Mouse (Mus musculus): ENCODE data around the gene Rdh5.
A peak's percentile ranks its signal among the peaks of the same experiment; 100 is the strongest.

Rdh5 gene

GRCm38 (mm10) chr10:128929638-128930378 lies 7.1 kb upstream of the Rdh5 start:
- no peak for DNase-seq

- peak in 1 of 2 experiments; percentile 33 for DNase-seq
Measured at GRCm38 (mm10) chr10:128928356-128928755, 5.7 kb upstream of the Rdh5 start.

DNA sequence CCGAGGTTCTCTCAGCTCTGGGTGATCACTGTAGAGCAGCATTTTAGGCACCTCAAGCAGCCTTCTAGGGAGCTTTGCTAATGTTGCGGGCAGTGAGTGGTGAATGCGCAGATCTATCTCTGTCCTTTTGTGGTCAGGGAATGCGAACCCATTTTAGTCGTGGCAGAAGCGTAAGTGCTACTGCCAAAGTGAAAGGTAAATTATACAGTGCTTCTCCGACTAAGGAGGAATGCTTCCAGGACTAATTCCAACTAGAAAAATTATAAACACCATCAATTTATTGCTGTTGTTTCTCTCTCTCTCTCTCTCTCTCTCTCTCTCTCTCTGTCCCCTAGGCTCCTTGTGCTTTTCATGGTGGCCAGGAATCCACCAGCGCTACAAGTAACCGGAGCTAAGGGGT lies 1.2 kb upstream of the Rdh5 start, which contains the start of gene Bloc1s1:
Bloc1s1 (minus strand) TSS at position 101 of the 400 bp plus-strand sequence.
- DNase-seq: no peak

DNA sequence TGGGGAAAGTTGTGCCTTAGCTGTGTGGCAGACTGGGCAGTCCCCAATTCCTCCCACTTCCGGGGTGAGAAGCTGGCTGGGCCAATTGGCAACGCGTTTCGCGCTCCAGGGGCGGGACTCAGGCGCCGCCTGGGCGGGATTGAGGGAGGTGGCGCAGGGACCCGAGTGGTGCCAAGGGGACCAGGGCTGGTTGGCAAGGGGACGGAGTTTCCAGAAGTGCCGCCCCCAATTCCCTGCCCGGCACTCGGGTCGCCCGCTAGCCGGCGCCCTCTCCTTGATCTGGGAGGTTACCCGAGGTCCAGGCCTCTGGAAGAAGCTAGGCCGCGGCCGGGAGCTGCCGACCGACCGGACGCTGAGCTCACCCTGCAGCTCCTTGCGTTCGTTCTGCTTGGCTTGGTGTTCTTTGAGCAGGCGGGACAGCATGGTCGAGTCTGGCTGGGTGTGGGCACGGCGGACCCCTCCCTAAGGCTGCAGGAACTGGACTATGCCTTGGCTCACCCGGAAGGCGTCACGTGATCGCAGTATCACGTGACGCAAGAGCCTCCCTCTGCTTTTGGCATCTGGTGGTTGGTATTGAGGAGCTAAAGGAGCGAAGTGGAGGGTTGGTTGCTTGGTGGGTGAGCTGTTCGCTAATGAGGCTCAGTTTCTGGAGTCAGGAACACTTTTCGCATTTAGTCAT lies 464 bp upstream of the Rdh5 start:
- DNase-seq: peak; percentile 90 to 94

DNA sequence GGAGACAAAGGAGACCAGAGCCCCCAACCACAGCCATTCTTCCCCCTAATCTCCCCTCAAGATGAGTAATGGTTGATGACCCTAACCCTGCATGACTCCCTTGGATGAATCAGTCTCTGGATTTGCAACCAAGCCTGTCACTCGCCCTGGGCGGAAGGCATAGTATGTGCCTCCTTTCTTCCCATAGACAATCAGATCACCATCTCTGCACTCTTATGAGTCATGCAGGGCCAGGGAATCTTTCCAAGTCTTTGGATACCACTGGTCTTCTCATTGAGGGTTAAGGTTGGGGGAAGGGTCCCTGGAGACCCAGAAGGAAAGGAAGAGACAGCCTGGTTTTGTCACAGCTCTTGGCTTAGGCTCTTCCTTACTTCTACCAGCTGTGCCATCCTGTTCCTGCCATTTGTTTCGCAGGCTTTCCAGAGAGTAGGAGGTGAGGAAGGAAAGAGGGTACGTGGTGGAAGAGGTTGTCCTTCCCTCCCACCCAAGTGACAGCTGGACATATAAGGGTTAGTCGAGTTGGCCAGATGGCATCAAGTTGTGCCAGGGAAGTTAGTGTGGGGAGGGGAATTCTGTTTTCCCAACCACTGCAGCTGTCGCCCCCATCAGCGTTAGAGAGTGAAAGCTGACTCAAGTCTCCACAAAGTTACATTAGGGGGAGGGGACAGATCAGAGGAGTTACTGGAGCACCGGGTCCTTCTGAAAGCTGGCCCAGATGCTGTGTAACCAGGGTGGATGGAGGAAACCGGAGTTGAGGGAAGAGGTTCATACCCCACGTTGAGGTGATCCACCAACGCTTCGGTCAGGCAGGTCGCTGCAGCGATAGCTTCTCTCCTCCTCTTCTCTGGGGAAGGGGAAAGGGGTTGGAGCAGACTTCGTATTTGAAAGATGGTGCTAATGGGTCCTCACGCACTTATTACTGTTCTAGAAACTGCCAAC lies 536 bp downstream of the Rdh5 start:
- DNase-seq: no peak

- DNase-seq: no peak
Measured at GRCm38 (mm10) chr10:128921251-128921650, 1.4 kb downstream of the Rdh5 start.

GRCm38 (mm10) chr10:128920736-128921161 lies 1.9 kb downstream of the Rdh5 start:
- DNase-seq: no peak

DNA sequence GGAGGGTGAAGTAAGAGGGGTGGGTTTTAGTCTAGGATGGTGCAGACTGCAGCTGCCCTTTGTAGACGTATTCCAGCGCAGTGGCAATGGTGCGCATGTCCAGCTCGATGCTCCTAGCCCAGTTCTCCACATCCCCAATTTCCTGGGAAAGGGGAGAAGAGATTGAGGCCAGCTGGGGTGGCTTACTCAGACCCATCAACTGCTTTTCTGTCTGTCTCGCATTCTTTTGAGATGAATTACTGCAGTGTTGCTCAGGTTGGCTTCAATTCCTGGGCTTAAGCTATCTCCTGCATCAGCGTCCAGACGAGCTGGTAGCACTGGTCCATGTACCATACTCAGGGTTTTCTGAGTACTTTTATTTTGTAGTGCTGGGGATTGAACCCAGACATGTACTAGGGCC lies 2.7 kb downstream of the Rdh5 start:
- no peak for DNase-seq

DNA sequence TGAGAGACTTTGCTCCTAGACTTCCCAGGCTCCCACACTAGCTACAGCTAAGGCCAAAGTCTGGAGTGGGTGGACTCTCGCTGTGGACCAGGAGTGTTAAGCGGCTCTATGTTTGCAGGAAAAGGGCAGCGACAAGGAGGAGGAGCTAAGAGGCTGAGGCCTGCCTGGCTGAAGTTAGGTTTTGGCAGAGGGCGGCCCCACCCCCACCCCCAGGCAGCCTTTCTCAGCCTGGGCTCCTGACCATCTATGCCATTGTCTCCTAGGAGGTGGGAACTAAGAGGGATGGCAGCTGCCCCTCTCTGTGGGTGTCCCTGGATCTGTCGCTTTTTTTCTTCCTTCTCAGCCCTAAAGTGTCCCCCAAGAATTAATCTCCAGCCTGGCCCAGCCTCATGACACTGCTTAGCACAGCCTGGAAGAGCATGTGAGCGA lies 3.5 kb downstream of the Rdh5 start:
- DNase-seq: peak; percentile 47 to 56

DNA sequence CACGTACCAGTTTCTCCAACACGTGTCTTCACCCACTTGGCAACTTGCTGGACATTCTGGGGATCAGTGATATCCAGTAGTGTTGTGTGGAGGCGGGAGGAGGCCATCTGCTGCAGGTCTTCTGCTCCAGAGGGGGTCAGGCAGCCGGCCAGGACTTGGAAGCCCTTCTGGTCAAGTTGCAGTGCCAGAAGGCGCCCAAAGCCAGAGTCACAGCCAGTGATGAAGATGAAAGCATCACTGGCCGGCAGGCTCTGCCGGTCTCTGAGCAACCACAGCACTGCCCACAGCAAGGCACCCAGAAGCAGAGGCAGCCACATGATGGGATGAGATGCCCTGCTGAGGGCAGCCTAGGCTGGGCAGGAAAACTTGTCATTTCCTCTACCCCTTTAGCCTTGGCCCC lies 4.4 kb downstream of the Rdh5 start:
- peak; percentile 97 to 99 for DNase-seq

DNA sequence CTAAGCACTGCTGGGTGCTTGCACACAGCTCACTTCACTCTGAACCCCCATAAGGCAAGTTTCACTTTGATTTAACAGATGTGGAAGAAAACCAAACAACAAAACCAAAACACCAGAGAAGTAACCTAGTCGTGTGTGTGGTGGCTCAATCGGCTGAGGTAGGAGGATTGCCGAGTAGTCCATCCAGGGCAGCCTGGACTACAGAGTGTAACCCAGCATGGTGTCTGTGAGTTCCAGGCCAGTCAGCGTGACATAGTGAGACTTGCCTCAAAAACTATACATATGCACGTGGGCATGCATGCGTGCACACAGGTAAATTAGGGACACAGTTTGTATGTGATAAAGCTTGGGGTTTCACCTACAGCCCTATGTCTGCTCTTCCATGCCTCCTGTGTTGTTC lies 5.3 kb downstream of the Rdh5 start:
- DNase-seq: no peak

DNA sequence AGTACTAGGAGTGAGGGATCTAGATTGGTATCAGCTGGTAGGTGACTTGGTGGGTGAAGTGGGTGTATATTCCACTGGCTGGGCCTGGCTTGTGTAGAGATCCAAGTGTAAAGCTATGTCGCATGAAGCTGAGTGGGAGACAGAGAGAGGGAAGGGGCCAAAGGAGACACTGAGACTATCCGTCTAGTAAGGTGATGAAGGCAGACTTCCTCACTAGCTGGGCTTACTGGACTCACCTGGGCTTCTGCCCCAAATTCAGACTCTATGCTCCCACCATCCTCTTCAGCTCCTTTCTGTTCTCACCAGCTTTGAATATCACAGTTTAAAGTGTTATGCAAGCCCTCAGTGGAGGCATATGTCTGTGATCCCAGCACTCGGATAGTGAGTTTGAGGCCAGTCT lies 6.0 kb downstream of the Rdh5 start:
- DNase-seq: no peak

DNA sequence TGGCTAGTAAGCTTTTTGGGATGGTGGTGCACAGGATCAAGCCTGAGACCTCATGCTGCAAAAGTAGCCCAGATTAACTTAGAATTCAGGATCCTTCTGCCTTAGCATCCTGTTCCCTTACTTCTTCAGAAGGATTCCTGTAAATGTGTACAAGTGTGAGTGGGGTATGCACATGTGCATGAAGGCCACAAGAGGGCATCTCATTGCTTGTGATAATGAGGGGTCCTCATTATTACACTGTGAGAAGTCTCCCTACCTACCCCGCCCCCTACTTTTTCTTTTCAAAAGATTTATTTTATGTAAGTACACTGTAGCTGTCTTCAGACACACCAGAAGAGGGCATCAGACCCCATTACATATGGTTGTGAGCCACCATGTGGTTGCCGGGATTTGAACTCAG lies 7.1 kb downstream of the Rdh5 start:
- DNase-seq: no peak

GRCm38 (mm10) chr10:128913696-128914095 lies 9.0 kb downstream of the Rdh5 start:
- peak in 1 of 2 experiments; percentile 27 for DNase-seq

GRCm38 (mm10) chr10:128913219-128913618 lies 9.5 kb downstream of the Rdh5 start:
- DNase-seq: peak; percentile 94 to 99

DNA sequence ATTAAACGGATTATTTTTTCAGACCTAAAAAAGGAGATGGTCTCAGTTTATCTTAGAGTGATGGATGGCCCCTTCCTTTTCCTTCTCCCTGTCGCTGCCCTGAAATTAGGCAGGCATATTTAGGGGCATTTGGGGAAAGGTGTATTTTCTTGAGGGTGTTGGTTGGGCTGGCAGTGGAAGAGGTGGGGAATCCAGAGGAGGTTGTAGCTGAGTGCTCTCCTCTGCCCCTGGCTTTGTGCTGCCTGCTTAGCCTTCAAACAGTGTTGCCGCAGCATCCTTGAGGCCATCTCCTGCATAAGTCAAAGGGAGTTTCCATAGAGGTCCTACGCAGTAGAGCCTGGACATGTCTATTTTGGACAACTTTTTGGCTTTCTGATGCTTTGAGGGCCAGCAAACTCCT lies 9.9 kb downstream of the Rdh5 start:
- DNase-seq: no peak

- no peak for DNase-seq
Measured at GRCm38 (mm10) chr10:128912268-128912667, 10.4 kb downstream of the Rdh5 start.

GRCm38 (mm10) chr10:128911430-128911829 lies 11.3 kb downstream of the Rdh5 start:
- no peak for DNase-seq

GRCm38 (mm10) chr10:128910066-128910841 lies 12.4 kb downstream of the Rdh5 start:
- peak in 1 of 2 experiments; percentile 47 for DNase-seq

- DNase-seq: peak; percentile 49 to 63
Measured at GRCm38 (mm10) chr10:128909567-128910028, 13.1 kb downstream of the Rdh5 start.

DNA sequence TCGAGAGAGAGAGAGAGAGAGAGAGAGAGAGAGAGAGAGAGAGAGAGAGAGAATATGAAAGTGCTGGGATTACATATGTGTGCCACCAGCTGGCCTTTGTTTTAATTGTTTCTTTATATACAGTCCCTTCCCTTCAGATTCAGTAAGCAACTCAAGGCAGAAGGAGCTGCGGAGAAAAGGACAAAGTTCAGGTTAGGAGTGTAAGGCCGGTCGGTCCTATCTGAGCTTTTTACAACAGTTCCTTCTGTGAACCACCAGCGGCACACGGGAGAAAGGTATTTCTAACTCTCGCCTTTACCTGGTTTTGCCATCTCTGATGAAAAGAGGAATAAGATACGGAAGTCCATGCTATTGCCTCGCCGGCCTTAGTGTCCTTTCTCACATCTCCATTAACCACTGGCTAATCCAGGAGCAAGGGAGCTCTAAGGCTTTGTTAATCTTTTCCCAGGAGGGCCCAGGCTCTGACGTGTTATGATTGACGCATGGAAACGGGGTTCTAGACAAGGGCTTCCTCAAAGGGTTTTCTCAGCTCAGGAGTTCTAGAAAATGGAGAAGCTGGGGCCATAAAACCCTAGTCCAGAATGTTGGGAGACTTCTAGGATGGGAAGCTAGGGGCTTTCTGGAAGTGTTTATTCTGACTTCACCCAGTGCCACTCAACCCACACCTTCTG lies 13.8 kb downstream of the Rdh5 start:
- no peak for DNase-seq

DNA sequence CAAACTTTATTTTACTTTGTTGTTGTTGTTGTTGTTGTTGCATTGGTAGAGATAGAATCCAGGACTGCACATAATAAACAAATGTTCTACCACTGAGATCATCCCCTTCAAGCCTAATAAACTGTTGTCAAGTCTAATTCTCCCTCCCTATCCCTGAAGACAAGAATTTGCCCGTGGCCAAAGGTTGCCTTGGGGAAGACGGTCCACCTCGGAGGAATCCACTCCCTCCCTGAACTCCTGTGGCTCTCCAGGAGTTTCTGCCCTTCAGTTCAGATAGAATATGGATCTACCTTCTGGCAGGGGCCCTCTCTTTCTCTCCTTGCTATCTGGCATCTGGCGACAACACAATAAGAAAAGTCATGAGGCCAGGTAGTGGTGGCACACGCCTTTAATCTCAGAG lies 17.9 kb downstream of the Rdh5 start:
- DNase-seq: no peak

Data from cerebellum, postnatal 36 days (tissue).